Mouse (Mus musculus): ENCODE measurements around the gene Hmox1. TPM values are rescaled to one million over a fixed set of nuclear protein-coding genes. Genes with fewer than 3 reads are reported as not detected.

Hmox1 gene
- 4.2 and 4.3 TPM in 2 replicates for polyA plus RNA-seq (2012; rRNA removed)

GRCm38 (mm10) chr8:75093399-75094156, at the start of gene Hmox1:
Gene Hmox1 (plus strand): TSS chr8:75093621.
- WGBS = 3% methylated on average over 36 of the region's 36 CpGs
- peak; percentile 58 for DNase-seq (ENCODE audit: low read depth, low spot score)

- DNase-seq (ENCODE audit: low read depth, low spot score) = no peak
- 36% methylated on average over 1 of the region's 1 CpGs for WGBS
Observed at GRCm38 (mm10) chr8:75046303-75046702, 47.1 kb upstream of the Hmox1 start.

GRCm38 (mm10) chr8:75047784-75048183, 45.6 kb upstream of the Hmox1 start:
- DNase-seq (ENCODE audit: low read depth, low spot score) = no peak
- 95% methylated on average over 3 of the region's 3 CpGs for WGBS

- 90% methylated on average over 4 of the region's 4 CpGs for WGBS
Observed at GRCm38 (mm10) chr8:75053342-75053741, 40.1 kb upstream of the Hmox1 start.

GRCm38 (mm10) chr8:75055673-75056072, 37.7 kb upstream of the Hmox1 start:
- no peak for DNase-seq (ENCODE audit: low read depth, low spot score)
- WGBS = 87% methylated on average over 2 of the region's 2 CpGs

More at GRCm38 (mm10) chr8:75053342-75053741, 40.1 kb upstream of the Hmox1 start:
- DNase-seq (ENCODE audit: low read depth, low spot score) = no peak

GRCm38 (mm10) chr8:75060022-75060421, 33.4 kb upstream of the Hmox1 start:
- DNase-seq (ENCODE audit: low read depth, low spot score) = no peak
- 80% methylated on average over 6 of the region's 6 CpGs for WGBS

GRCm38 (mm10) chr8:75060815-75061214, 32.6 kb upstream of the Hmox1 start:
- 80% methylated on average over 2 of the region's 2 CpGs for WGBS

GRCm38 (mm10) chr8:75063290-75063689, 30.1 kb upstream of the Hmox1 start:
- DNase-seq (ENCODE audit: low read depth, low spot score) = no peak
- 74% methylated on average over 3 of the region's 3 CpGs for WGBS

More at GRCm38 (mm10) chr8:75060815-75061214, 32.6 kb upstream of the Hmox1 start:
- DNase-seq (ENCODE audit: low read depth, low spot score) = no peak

- no peak for DNase-seq (ENCODE audit: low read depth, low spot score)
- 86% methylated on average over 3 of the region's 3 CpGs for WGBS
Observed at GRCm38 (mm10) chr8:75064790-75065189, 28.6 kb upstream of the Hmox1 start.

- 74% methylated on average over 6 of the region's 6 CpGs for WGBS
- no peak for DNase-seq (ENCODE audit: low read depth, low spot score)
Observed at GRCm38 (mm10) chr8:75067287-75067686, 26.1 kb upstream of the Hmox1 start.

- DNase-seq (ENCODE audit: low read depth, low spot score) = no peak
- WGBS = 89% methylated on average over 1 of the region's 1 CpGs
Observed at GRCm38 (mm10) chr8:75070297-75070696, 23.1 kb upstream of the Hmox1 start.

GRCm38 (mm10) chr8:75071627-75072346, 21.6 kb upstream of the Hmox1 start:
- WGBS = 19% methylated on average over 4 of the region's 4 CpGs
- peak; percentile 56 for DNase-seq (ENCODE audit: low read depth, low spot score)

- WGBS = 67% methylated on average over 1 of the region's 1 CpGs
- no peak for DNase-seq (ENCODE audit: low read depth, low spot score)
Observed at GRCm38 (mm10) chr8:75074876-75075275, 18.5 kb upstream of the Hmox1 start.

GRCm38 (mm10) chr8:75078215-75078614, 15.2 kb upstream of the Hmox1 start:
- no peak for DNase-seq (ENCODE audit: low read depth, low spot score)
- 63% methylated on average over 1 of the region's 1 CpGs for WGBS

- 93% methylated on average over 9 of the region's 9 CpGs for WGBS
- no peak for DNase-seq (ENCODE audit: low read depth, low spot score)
Observed at GRCm38 (mm10) chr8:75078851-75079250, 14.6 kb upstream of the Hmox1 start.

- DNase-seq (ENCODE audit: low read depth, low spot score) = no peak
Observed at GRCm38 (mm10) chr8:75081364-75082040, 11.9 kb upstream of the Hmox1 start.

GRCm38 (mm10) chr8:75082181-75082805, 11.1 kb upstream of the Hmox1 start:
- no peak for DNase-seq (ENCODE audit: low read depth, low spot score)
- 69% methylated on average over 6 of the region's 6 CpGs for WGBS

More at GRCm38 (mm10) chr8:75081364-75082040, 11.9 kb upstream of the Hmox1 start:
- 58% methylated on average over 9 of the region's 9 CpGs for WGBS

- DNase-seq (ENCODE audit: low read depth, low spot score) = peak; percentile 74
- WGBS = 1% methylated on average over 17 of the region's 17 CpGs
Observed at GRCm38 (mm10) chr8:75083846-75084245, 9.6 kb upstream of the Hmox1 start.

GRCm38 (mm10) chr8:75084382-75085064, 8.9 kb upstream of the Hmox1 start:
- WGBS = 71% methylated on average over 3 of the region's 3 CpGs
- DNase-seq (ENCODE audit: low read depth, low spot score) = no peak

All from large intestine, adult 2 months (tissue).